Mouse (Mus musculus) limb, embryonic 11.5 days (tissue): ENCODE results near the gene Epha4. TPM values are rescaled to one million over a fixed set of nuclear protein-coding genes. Genes with fewer than 3 reads are reported as not detected.

Experiments used
- ATAC-seq: fragments of 200-750 bp; cut with Nextera tagmentation; 2 replicates; pipeline ENCODE4 v1.8.0; 2017; ENCODE audit warnings: low read depth; ENCODE audit not compliant: insufficient number of reproducible peaks, low FRiP score, low TSS enrichment
- DNase-seq: peaks from one replicate; pipeline ENCODE4 v3.0.0-alpha.2; 2015; ENCODE audit warnings: low spot score
- H3K27ac ChIP-seq: fragments of 300-500 bp; sonication (generic); replicated peaks from 2 replicates; pipeline ENCODE4 v1.5.1; 2014; ENCODE audit warnings: low read depth, mild to moderate bottlenecking, low read length
- H3K27me3 ChIP-seq: fragments of 300-500 bp; sonication (generic); 2 replicates; pipeline ENCODE4 v1.6.1; 2014; ENCODE audit warnings: mild to moderate bottlenecking, low read length, mixed read lengths; ENCODE audit not compliant: control insufficient read depth, insufficient read depth
- H3K36me3 ChIP-seq: fragments of 300-500 bp; sonication (generic); 2 replicates; pipeline ENCODE4 v1.6.1; 2014; ENCODE audit warnings: mild to moderate bottlenecking, low read length, moderate library complexity, mixed read lengths; ENCODE audit not compliant: control insufficient read depth, insufficient read depth
- H3K4me1 ChIP-seq: fragments of 300-500 bp; sonication (generic); 2 replicates; pipeline ENCODE4 v1.6.1; 2014; ENCODE audit warnings: low read length, mixed read lengths; ENCODE audit not compliant: control insufficient read depth, insufficient read depth
- H3K4me2 ChIP-seq: fragments of 300-500 bp; sonication (generic); 2 replicates; pipeline ENCODE4 v1.6.1; 2014; ENCODE audit warnings: low read depth, mild to moderate bottlenecking, moderate library complexity; ENCODE audit not compliant: severe bottlenecking
- H3K4me3 ChIP-seq: fragments of 300-500 bp; sonication (generic); 2 replicates; pipeline ENCODE4 v1.5.1; 2014; ENCODE audit warnings: low read depth, low read length
- H3K9ac ChIP-seq: fragments of 300-500 bp; sonication (generic); 2 replicates; pipeline ENCODE4 v1.6.1; 2014; ENCODE audit warnings: mild to moderate bottlenecking, low read length
- H3K9me3 ChIP-seq: fragments of 300-500 bp; sonication (generic); 2 replicates; pipeline ENCODE4 v1.6.1; 2016; ENCODE audit warnings: low read length; ENCODE audit not compliant: control insufficient read depth
- WGBS: fragments of 180-500 bp; shearing (Covaris S2); extraction: QIAGEN DNeasy Blood & Tissue Kit; methylation state at CpG from one replicate; pipeline ENCODE4 v1.1.7; 2014; 5-methylcytosine and 5-hydroxymethylcytosine counted together
- polyA plus RNA-seq: library from polyadenylated mRNA; unstranded; fragments of >200 nt; fragmentation: Nextera tagmentation; extraction: Ambion mirVana; gene quantifications from 2 replicates; pipeline ENCODE4 v1.2.1, GENCODE M21; 2014

The Epha4 gene
- polyA plus RNA-seq, 1 experiment from 2014 or later, result 41.9 TPM

DNA sequence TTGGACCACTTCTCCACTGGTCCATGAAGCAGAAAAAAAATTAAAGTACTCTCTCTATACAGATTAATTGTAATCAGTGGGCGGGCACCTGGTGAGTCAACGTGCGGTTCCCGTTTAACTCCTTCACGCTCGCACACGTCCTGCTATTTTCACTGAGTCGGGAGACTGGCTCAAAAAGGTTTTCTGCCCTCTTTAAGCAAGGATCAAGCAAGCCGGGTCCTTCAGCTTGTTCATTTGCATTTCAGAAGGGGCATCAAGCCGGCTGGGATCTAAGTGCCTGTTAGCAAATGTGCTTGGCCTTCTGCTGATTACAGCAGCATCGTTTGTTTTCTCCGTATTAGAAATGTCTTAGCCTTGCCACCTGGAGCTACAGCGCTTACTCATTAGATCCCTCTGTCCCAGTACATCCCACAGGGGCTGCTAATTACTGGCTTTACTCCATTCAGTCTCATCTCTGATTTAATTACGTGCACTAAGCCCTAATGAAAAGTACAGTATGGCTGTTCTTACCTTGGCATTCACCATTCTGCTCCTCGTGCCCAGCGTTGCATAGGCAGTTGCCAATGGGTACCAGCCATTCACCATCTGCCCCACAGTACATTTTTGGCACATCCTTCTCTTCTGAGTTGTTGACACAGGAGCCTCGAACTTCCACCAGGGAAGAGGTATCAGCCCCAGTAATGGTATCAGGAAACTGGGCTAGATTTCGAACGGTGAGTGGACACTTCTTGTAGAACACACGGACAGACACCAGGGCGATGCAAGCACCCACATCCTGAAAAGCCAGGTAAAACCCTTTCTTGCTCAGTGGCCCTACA is 8.6 kb downstream of the Epha4 start:
- ATAC-seq, result no peak
- no peak for DNase-seq
- Histone ChIP-seq H3K27ac (no peak overlapping the region), H3K4me3 (0 out of 2 replicates have a peak overlapping the region, but pooled peaks have one; percentile 14), H3K4me1 (peaks cover 19% of the 10 kb centered on the region), H3K4me2 (peak overlapping the region; percentile 3; the same call in 1 of the 2 replicates), H3K9ac (no peak overlapping the region), H3K27me3 (no peaks in the 10 kb centered on the region), H3K36me3 (peaks cover 4% of the 10 kb centered on the region; the same call in 1 of the 2 replicates), H3K9me3 (no peaks in the 10 kb centered on the region)
- whole genome bisulfite sequencing, result 45% methylated on average over 21 of the region's 21 CpGs

DNA sequence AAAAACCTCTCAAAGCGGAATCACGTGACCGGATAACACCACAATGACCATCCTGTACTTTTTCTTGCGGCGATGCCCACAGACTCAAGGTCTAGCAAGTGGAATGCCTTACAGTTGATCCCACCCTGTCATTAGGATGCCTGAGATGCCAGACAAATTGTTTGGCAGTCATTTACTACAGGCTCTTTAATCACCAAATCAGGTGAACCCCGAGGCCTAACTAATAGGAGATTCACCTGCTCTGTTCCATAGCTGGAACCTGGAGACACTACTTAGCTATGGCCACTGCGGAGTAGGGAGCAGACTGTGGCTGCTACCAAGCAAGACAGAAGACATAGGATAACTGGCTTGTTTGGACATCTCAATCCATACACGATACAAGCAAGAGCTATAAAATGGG is 9.6 kb downstream of the Epha4 start:
- Histone ChIP-seq H3K36me3 (peaks cover 4% of the 10 kb centered on the region; the same call in 1 of the 2 replicates), H3K27ac (no peak overlapping the region), H3K9ac (no peak overlapping the region), H3K4me3 (no peak overlapping the region), H3K4me2 (peak overlapping the region; percentile 21; the same call in 1 of the 2 replicates), H3K4me1 (peaks cover 15% of the 10 kb centered on the region), H3K9me3 (no peaks in the 10 kb centered on the region), H3K27me3 (no peaks in the 10 kb centered on the region)
- WGBS, result 81% methylated on average over 8 of the region's 8 CpGs
- ATAC-seq (no peak), DNase-seq (no peak)

DNA sequence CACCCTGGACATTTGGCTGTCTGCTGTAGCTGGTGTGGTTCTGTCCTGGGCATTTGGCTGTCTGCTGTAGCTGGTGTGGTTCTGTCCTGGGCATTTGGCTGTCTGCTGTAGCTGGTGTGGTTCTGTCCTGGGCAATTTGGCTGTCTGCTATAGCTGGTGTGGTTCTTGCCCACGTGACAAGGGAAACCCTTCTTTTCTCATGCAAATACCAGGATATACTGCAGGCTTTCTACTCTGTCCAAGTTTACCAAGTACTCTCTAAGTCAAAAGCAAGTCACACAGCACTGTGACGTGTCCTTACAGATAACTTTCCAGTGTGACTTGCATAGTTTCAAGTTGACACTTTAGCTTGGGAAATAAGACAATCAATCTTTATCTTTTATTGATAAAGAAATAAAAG is 10.1 kb downstream of the Epha4 start:
- peaks cover 15% of the 10 kb centered on the region for H3K4me1 ChIP-seq
- H3K9ac ChIP-seq, result no peak overlapping the region
- H3K4me2 ChIP-seq, result no peak overlapping the region
- H3K27me3 ChIP-seq, result no peaks in the 10 kb centered on the region
- DNase-seq (no peak), ATAC-seq (no peak)
- H3K9me3 ChIP-seq, result no peaks in the 10 kb centered on the region
- no peak overlapping the region for H3K27ac ChIP-seq
- no peak overlapping the region for H3K4me3 ChIP-seq
- WGBS, result 56% methylated on average over 2 of the region's 2 CpGs
- H3K36me3 ChIP-seq, result peaks cover 4% of the 10 kb centered on the region; the same call in 1 of the 2 replicates

DNA sequence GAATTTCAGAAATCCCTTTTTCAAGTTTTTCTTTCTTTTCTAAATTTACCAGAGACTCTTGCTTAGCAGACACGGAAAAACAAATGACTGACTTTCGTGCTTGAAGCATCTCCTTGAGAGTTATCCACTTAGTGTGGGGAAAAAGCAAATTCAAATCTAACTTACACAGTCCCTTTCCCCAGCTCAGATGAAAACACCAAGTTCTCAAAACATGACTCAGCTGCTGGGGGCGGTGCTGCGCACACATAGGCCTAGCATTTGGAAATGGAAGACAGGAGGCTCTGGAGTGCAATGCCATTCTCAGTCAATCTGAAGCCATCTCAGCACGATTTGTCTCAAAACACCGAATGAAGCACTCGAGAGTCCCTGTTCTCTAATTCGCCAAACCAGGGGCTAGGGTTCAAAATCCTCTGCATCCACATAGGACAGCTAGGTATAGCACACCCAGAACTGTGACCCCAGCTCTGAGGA is 11.1 kb downstream of the Epha4 start:
- Histone ChIP-seq H3K27me3 (no peaks in the 10 kb centered on the region), H3K36me3 (peaks cover 4% of the 10 kb centered on the region; the same call in 1 of the 2 replicates), H3K4me1 (peaks cover 13% of the 10 kb centered on the region), H3K9me3 (no peaks in the 10 kb centered on the region), H3K4me3 (no peak overlapping the region), H3K9ac (no peak overlapping the region), H3K27ac (no peak overlapping the region), H3K4me2 (no peak overlapping the region)
- 88% methylated on average over 8 of the region's 8 CpGs for WGBS
- DNase-seq, result no peak
- no peak for ATAC-seq

DNA sequence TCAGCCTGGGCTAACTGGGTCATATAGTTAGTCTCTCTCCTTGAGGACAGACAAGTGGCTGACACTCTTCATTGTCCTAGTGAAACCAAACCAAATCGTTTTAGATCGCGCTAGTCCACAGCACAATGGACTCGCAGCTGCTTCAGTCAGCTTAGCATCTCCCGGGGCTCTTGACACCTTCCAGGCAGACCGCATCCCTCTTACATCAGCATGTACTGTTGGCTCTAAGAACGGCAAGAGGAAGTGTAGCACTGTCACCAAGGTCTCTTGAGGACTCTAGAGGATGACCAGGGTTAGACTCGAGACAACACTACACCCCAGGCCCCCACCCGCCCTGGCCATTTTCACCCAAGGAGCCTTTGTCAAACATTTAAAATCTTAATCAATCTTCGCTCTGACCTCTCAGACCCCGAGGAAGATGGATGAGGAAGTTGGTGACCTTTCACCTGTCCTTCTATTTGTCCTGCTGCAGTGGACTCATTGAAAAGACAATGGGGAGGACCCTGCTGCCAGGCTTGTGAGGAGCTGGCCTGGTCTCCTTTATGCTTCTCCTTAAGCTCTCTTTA is 12.3 kb downstream of the Epha4 start:
- 46% methylated on average over 11 of the region's 11 CpGs for WGBS
- Histone ChIP-seq H3K27me3 (no peaks in the 10 kb centered on the region), H3K27ac (no peak overlapping the region), H3K36me3 (peaks cover 4% of the 10 kb centered on the region; the same call in 1 of the 2 replicates), H3K9ac (no peak overlapping the region), H3K4me3 (no peak overlapping the region), H3K4me2 (no peak overlapping the region), H3K9me3 (no peaks in the 10 kb centered on the region), H3K4me1 (peaks cover 12% of the 10 kb centered on the region)
- DNase-seq (no peak), ATAC-seq (no peak)

DNA sequence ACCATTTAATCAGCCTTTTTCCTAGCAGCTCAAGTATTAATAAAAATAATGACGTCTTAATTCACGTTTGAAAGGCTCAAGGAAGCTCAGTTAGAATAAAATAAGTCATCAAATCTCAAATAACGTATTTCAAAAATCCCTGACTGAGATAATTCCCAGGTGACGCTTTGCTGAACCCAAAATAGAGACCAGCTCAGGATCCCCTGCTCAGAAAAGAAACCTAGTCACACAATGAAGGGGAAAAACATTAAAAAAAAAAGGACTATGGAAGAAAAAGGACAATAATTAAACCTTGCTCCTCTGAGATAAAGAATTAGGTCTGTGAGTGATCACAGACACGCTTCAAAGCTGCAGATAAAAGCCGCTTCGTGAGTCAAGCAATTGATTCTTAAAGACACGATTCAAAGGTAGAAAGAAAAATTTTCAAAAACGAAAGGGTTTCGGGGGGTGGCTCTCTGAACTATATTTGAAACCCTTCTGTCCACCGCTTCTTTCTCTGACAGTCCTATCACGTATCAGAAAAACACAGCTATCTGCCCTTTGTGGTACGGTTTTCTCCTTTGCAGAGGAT is 13.4 kb downstream of the Epha4 start:
- Histone ChIP-seq H3K4me2 (no peak overlapping the region), H3K27me3 (no peaks in the 10 kb centered on the region), H3K9ac (no peak overlapping the region), H3K9me3 (no peaks in the 10 kb centered on the region), H3K4me3 (no peak overlapping the region), H3K4me1 (peaks cover 15% of the 10 kb centered on the region), H3K36me3 (peaks cover 2% of the 10 kb centered on the region; the same call in 1 of the 2 replicates), H3K27ac (no peak overlapping the region)
- no peak for ATAC-seq
- WGBS, result 72% methylated on average over 13 of the region's 13 CpGs
- DNase-seq, result no peak

DNA sequence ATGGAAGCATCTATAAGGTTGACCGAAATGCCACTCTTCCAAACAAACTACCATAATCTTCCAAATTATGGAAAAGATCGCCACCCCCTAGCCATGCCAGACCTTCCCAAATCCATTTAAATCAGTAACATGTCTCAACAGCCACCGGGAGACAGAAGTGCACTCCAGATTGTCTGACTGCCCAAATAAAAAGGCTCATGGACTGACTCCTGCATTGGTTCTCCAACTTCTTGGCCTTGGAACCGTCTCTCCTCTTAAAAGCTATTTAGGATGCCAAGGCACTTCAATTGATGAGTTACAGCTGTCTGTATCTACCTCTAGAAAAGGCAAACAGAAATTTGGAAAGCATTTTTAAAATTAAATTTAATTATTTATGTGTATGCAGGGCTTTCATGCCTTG is 17.4 kb downstream of the Epha4 start:
- DNase-seq (no peak), ATAC-seq (no peak)
- Histone ChIP-seq H3K4me1 (peaks cover 16% of the 10 kb centered on the region), H3K36me3 (no peaks in the 10 kb centered on the region), H3K4me3 (no peak overlapping the region), H3K27ac (no peak overlapping the region), H3K9ac (no peak overlapping the region), H3K4me2 (no peak overlapping the region), H3K9me3 (no peaks in the 10 kb centered on the region), H3K27me3 (no peaks in the 10 kb centered on the region)
- 58% methylated on average over 4 of the region's 4 CpGs for WGBS

DNA sequence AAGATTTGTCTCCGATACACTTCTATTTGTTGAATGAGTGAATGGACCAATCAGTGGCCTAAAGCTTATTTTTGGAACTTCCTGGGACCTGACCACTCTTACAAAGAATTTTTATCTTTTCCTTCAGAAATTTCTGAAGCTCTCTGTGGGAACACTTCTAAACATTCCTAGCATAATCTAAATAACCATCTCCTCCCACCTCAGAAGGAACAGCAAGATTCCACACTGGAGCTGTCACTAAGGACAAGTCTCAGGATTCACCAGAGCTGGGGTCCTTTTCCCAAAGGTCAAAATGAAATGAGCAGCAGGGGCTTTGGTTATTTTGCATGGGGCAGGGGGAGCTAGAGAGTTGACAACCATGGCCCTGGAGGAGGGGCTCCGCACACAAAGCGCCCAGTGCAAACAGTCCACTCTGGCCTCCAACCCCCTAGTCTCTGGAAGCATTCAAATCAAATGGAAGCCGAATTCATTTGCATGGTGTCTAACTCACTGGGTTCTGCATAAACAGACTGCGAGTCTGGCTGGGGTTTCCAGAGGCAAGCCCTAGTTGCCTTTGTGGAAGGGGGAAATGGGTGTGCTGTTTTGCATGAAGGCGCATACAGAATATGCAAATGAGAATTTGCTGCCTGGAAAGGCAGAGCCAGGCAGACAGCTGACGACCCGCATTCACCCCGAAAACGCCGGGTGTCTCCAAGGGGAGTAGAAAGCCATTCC is 18.3 kb downstream of the Epha4 start:
- H3K4me1 ChIP-seq, result peaks cover 16% of the 10 kb centered on the region
- ATAC-seq (no peak), DNase-seq (peak; percentile 47)
- no peak overlapping the region for H3K4me3 ChIP-seq
- H3K9ac ChIP-seq, result no peak overlapping the region
- no peaks in the 10 kb centered on the region for H3K27me3 ChIP-seq
- no peak overlapping the region for H3K4me2 ChIP-seq
- WGBS, result 25% methylated on average over 11 of the region's 11 CpGs
- no peak overlapping the region for H3K27ac ChIP-seq
- no peaks in the 10 kb centered on the region for H3K9me3 ChIP-seq
- no peaks in the 10 kb centered on the region for H3K36me3 ChIP-seq
